Mouse (Mus musculus) WW6 (cell line): Measurements from ENCODE around the gene Il17re.
A peak's percentile ranks its signal among the peaks of the same experiment; 100 is the strongest.

Experiments
- DNase-seq: peaks from one replicate; pipeline ENCODE4 v3.0.0-alpha.2; 2013; ENCODE audit warnings: low read depth, low spot score

Gene Il17re

GRCm38 (mm10) chr6:113457952-113458534 lies at the start of gene Il17re:
Gene Il17re (plus strand): TSS chr6:113458484.
- no peak for DNase-seq

DNA sequence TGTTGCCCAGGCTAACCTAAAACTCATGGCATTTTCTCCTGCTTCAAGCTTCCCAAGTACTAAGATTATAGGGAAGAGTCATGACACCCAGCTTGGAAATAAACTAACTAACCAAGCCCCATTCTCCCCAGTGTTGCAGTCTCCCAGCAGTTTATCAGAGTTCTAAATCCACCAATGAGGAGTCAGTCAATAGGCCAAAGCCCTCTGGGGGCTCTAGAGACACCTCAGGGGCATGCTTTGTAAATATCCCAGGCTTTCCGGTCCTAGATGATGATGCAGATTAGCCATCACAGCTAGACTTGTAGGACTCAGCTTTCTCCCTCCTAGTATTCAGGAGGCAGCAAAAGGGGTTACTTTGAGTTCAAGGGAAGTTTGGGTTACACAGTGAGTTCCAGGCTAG lies 48.3 kb upstream of the Il17re start:
- DNase-seq: no peak

- DNase-seq: no peak
Observed at GRCm38 (mm10) chr6:113416416-113416815, 41.9 kb upstream of the Il17re start.

- DNase-seq: no peak
Observed at GRCm38 (mm10) chr6:113418441-113419198, 39.7 kb upstream of the Il17re start.

DNA sequence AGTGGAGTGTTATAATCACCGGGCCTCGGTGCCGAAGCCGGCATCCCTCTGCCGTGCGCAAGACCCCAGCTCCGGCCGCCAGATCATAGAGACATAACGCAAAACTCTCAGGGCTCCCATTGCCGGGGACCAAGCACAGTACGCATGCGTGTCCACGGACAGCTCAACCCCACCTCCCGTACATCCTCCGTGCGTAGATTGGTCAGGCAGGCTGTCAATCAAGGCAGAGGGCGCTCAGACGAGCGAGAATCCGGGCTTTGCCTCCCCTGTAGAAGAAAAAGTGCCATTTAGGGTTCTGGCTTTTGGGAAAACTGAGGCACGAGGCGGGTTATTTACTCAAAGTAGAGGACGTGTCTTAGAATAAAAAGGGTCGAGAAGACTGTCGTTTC lies 39.1 kb upstream of the Il17re start, which contains the start of gene Rpusd3:
TSS of gene Rpusd3 (minus strand) at position 142 of the 389 bp plus-strand sequence.
- DNase-seq: peak; percentile 99

GRCm38 (mm10) chr6:113423000-113423399 lies 35.3 kb upstream of the Il17re start:
- DNase-seq: no peak

DNA sequence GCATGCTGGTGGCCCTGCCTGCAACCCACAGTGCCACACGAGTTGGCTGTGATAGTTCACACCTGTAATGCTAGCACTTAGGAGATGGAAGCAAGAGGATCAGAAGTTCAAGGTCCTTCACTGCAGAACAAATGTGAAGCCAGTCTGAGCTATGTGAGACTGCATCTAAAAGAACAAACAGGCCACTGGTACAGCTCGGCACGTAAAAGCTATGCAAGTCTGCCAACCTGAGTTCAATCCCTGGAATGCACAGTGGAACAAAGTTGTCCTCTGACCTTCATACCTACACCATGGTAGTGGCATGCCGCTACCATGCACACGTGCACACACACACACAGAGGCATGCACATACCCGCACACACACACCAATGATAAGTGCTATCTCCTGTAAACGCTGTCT lies 34.1 kb upstream of the Il17re start:
- DNase-seq: no peak

DNA sequence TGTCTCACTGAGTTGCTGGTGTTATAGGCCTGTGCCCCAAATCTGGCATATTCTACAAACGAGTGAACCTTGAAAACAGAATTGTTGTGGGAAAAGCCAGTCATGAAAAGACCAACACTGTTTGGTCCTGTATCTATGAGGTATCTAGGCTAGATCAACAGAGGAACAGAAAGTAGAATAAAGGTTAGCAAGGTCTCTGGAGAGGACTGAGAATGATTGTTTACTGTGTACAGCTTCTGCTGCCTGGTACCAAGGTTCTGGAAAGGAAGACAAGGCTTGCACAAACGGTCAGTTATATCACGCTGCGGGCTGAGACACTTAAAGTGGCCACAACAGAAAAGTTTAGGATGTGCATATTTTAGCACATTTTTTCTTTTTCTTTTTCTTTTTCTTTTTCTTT lies 31.6 kb upstream of the Il17re start:
- DNase-seq: no peak

GRCm38 (mm10) chr6:113427397-113427796 lies 30.9 kb upstream of the Il17re start:
- DNase-seq: peak; percentile 74

DNA sequence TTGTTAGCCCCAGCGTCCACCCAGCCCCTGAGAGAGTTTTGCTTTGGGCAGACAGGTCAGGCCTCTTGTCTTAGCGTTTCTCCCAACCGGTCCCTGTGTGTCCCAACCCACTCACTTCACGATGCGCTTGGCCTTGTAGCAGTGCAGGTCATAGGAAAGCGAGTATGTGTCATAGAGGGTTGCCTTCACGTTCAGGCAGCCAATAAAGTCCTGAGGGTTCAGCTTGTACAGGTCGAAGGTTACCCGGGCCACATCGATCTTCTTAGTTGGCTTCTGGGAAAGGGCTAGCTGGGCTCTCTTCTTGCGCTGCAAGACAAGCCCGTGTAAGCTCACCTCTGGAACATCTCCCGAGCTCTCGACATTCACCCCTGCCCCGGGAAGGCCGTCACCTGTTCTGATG lies 30.3 kb upstream of the Il17re start:
- no peak for DNase-seq

GRCm38 (mm10) chr6:113429965-113430364 lies 28.3 kb upstream of the Il17re start:
- no peak for DNase-seq

DNA sequence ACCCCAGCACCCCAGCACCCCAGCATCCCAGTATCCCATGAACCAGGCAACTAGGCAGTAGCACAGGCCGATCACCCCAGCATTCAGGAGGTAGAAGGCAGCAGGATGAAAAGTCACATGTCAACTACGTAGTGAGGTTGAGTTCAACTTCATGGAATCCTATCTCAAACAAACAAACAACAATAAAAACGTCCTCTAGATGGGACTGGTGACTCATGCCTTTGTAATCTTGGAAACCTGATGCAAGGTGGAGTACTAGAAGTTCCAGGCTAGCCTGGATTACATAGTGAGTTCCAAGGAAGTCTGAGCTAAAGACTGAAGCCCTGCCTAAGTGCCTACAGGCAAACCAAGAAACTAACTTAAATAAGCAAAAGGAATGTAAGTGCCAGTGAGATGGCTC lies 27.4 kb upstream of the Il17re start:
- DNase-seq: no peak

DNA sequence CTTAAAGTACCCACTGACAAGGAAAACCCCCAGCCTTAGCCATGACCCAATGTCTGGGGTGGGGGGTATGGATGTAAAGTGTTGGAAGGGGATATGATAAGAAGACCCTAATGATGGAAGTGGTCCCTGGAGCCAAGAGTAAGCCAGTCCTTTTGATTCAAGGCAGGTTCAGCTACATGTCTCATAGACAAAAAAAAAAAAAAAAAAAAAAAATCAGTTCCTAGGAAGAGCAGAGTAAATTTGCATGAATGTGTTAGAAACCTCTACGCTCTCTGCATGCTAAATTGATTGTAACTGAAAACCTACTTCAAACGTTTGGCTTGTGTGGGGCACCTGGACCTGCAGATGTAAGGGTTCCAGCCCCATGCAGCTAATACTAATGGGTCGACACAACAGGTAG lies 26.5 kb upstream of the Il17re start:
- no peak for DNase-seq

- DNase-seq: no peak
Observed at GRCm38 (mm10) chr6:113433661-113434060, 24.6 kb upstream of the Il17re start.

- no peak for DNase-seq
Observed at GRCm38 (mm10) chr6:113434691-113435090, 23.6 kb upstream of the Il17re start.

DNA sequence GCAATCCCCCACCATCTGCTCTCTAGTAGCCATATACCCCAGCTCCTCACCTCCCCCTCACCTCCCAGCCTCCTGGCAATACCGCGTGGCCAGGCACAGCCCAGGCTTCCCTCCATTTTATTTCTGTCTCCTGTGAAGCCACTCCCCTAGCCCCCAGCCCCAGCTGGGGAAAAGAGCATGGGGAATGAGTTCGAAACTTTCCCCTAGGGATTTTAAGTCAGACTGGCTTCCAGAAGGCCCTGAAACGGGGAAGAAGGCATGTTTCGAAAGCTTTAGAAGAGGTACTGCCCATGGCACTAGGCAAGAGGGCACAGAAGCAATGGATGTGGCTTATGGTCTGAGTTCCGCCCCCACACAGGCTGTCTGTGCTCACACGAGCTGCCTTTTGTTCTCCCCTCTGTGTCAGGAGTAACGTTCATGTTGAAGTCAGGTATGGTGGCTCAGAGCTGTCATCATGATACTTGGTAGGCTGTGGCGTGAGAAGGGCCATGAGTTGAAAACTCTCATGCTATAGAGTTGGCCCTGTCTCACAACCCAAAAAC lies 22.5 kb upstream of the Il17re start, which contains the start of gene Cidec:
TSS of gene Cidec (minus strand) at position 97 of the 542 bp plus-strand sequence.
- no peak for DNase-seq

DNA sequence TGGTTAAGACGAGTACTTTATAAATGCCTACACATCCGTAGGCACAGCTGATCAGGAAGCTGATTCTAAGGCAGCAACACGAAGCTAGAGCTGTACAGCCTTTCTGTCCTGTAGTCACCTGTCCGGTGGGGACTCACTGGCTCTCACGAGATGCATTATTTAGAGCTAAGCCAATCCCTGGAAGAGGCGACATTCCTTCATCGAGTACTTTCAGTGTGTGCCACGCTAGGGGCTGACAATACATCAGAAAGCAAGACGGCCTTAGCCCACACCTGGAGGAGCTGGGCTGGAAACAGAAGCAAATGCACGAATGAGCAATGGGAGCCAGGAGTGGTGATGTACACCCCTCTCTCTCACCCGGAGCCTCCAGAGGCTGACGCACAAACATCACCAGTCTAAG lies 21.1 kb upstream of the Il17re start:
- DNase-seq: no peak

DNA sequence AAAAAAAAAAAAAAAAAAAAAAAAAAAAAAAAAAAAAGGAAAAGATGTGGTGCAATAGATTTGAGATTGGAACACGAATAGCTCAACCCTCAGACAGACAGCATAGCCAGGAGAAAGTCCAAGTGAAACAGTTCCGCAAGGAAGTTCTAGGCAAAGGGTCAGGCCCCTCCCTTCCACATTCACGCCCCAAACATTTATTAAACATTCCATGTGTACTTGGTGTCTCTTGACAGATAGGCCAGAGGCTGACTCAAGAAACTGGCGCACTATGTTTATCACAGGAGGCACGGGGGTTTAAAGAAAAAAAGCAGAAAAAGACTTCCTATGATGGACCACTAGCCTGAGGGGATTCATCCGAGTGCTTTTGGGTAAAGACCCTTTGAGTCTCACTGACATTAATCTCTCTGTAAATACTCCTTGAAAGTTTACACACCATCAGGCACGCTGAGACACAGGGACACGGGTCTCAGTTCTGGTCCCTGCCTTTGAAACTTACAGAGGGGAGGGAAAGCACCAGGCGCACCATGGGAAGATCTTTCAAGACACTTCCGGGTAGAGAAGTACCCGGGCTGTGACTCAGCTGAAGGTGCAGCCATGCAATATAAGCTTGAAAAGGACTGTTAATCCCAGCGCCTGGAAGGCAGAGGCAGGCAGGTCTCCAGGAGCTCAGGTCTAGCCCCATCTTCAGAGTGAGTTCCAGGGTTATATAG lies 19.4 kb upstream of the Il17re start:
- no peak for DNase-seq

DNA sequence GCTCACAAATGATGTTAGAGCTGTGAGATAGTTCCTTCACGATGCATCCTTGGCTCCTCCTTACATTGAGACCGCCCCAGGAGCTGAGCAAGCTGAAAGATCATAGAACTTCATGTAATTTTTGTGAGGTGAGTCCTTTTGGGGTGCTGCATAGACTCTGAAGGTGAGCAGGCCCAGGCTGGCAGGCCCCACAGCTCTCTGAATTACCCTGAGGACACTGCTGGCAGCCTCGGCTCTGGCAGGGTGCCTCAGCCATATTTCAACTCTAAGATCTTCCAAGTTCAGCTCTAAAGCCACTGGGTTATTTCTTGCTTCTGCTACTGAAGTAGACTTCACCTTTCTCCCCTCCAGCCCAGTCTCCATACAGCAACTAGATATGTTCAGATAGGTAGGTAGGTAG lies 17.6 kb upstream of the Il17re start:
- no peak for DNase-seq

DNA sequence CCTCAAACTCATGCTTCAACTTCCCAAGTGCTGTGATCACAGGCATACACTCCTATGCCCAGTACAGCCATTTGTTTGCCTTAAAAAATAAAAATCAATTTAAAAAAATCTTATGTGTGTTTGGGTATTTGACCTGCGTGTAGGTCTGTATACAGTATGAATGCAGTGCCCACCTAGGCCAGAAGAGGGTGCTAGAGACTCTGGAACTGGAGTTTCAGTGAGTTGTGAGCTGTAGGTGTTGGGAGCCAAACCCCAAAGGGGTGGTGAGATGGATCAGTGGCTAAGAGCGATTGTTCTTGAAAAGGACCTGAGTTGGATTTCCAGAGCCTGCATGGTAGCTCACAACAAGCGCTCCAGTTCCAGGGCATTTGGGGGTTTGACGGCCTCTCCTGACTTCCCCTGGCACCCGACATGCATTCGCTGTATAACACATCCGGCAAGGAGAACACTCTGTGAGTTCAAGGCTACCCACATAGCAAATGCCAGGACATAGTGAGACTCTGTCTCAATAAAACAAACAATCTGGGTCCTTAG lies 17.1 kb upstream of the Il17re start:
- DNase-seq: peak; percentile 74

DNA sequence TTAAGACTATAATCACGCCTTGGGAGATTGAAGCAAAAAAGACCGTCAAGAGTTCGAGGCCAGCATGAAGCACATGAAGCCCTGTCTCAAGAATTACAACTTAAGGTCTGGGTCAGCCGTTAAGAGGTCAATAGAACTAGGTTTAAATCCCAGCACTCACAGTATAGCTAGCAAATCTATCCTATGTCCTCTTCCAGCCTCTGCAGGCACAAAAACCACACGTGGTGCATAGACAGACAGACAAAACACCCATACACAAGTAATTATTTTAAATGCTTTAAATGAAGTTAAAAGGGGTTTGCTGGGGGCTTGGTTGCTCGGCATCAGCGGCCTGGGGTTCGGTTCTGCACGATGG lies 16.2 kb upstream of the Il17re start:
- DNase-seq: no peak

- peak; percentile 91 for DNase-seq
Observed at GRCm38 (mm10) chr6:113442442-113443090, 15.7 kb upstream of the Il17re start, which contains the start of gene Jagn1. Gene Jagn1 (plus strand): TSS chr6:113442569.
